Mouse (Mus musculus) cortical plate, adult 2 months (tissue): ENCODE measurements around the gene 4933406M09Rik.

Experiments used
- CTCF ChIP-seq: fragments of 200-500 bp; IDR thresholded peaks from 2 replicates; pipeline ENCODE4 v1.5.1; 2011; ENCODE audit warnings: mild to moderate bottlenecking, control low read depth, low read length; ENCODE audit not compliant: insufficient read depth; ENCODE audit errors: extremely low read depth
- POLR2A ChIP-seq: fragments of 200-500 bp; IDR thresholded peaks from 2 replicates; pipeline ENCODE4 v1.6.1; 2011; ENCODE audit warnings: mild to moderate bottlenecking, low read length, control low read depth; ENCODE audit not compliant: insufficient read depth; ENCODE audit errors: extremely low read depth

DNA sequence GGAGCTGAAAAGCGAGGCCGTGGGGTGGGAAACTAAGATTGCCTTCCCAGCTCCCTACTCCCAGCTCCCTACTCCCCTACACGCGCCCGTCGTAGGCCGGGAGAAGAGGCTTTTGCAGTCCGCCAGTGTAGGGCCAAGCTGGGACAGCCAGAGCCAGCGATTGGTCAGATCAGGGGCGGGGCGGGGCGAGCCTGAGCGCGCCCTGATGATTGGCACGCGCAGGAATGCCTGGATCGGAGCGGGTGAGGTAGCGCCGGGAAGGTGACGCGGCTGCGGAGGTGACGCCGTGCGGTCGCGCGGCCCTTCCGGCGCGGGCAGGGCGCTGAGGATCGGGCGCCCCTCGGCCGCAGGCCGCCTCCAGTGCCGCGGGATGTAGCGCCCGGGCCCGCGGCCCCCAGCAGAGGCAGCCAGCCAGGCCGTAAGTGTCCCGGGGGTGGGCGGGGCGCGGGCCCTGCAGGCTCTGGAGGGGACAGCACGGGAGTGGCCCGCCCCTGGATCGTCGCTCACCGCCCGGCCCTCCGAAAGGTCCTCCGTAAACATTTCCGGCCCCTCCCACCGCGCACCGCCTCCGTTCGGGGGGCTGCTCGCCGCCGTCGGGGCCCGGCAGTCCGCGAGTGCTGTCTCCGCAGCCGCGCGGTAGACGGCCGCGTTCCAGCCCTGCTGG, 29.6 kb downstream of the 4933406M09Rik start, which contains the start of gene Adipor1:
- TF ChIP-seq POLR2A (peak; percentile 79), CTCF (no peak)
